Mouse (Mus musculus) liver, embryonic 14.5 days (tissue): ENCODE measurements around the gene Pheta1. TPM values are rescaled to one million over a fixed set of nuclear protein-coding genes. Genes with fewer than 3 reads are reported as not detected.

Source experiments
- ATAC-seq: fragments of 200-750 bp; cut with Nextera tagmentation; 2 replicates; pipeline ENCODE4 v1.8.0; 2017; ENCODE audit warnings: moderate number of reproducible peaks, mild to moderate bottlenecking, moderate library complexity; ENCODE audit not compliant: insufficient read depth
- DNase-seq, 3 experiments: peaks; one replicate each; pipeline ENCODE4 v3.0.0-alpha.2; 2012 to 2013; ENCODE audit warnings: low read depth in 3 of 3, low spot score in 3 of 3
- H3K27ac ChIP-seq: fragments of 300-500 bp; sonication (generic); 2 replicates; pipeline ENCODE4 v1.5.1; 2014; ENCODE audit warnings: moderate library complexity, mild to moderate bottlenecking, control low read depth, inconsistent platforms
- H3K27me3 ChIP-seq: fragments of 300-500 bp; sonication (generic); 2 replicates; pipeline ENCODE4 v1.6.1; 2014; ENCODE audit warnings: mild to moderate bottlenecking, low read length, moderate library complexity; ENCODE audit not compliant: control insufficient read depth, insufficient read depth
- H3K36me3 ChIP-seq: fragments of 300-500 bp; sonication (generic); replicated peaks from 2 replicates; pipeline ENCODE4 v1.6.1; 2014; ENCODE audit warnings: low read depth; ENCODE audit not compliant: control insufficient read depth, insufficient read depth
- H3K4me1 ChIP-seq, 2 experiments: fragments of 200-500 bp in 1 of 2; fragments of 300-500 bp in 1 of 2; sonication (generic) in 1 of 2; replicated peaks; 2 replicates each; pipeline ENCODE4 v1.6.1; 2012 to 2014; ENCODE audit warnings: antibody characterized with exemption in 1 of 2, inconsistent platforms in 1 of 2, low read length in 1 of 2; ENCODE audit not compliant: control insufficient read depth in 2 of 2, insufficient read depth in 2 of 2
- H3K4me2 ChIP-seq: fragments of 300-500 bp; sonication (generic); 2 replicates; pipeline ENCODE4 v1.6.1; 2014; ENCODE audit warnings: low read depth, mild to moderate bottlenecking, control low read depth, moderate library complexity
- H3K4me3 ChIP-seq, 2 experiments: fragments of 200-500 bp in 1 of 2; fragments of 300-500 bp in 1 of 2; sonication (generic) in 1 of 2; 2 replicates each; pipeline ENCODE4 v1.5.1; 2012 to 2014; ENCODE audit warnings: low read depth in 2 of 2, low read length in 2 of 2, mild to moderate bottlenecking in 2 of 2, control low read depth in 1 of 2, inconsistent platforms in 1 of 2, moderate library complexity in 1 of 2; ENCODE audit not compliant: insufficient read depth in 1 of 2
- H3K9ac ChIP-seq: fragments of 300-500 bp; sonication (generic); replicated peaks from 2 replicates; pipeline ENCODE4 v1.6.1; 2014; ENCODE audit warnings: mild to moderate bottlenecking, control low read depth, moderate library complexity
- H3K9me3 ChIP-seq: fragments of 300-500 bp; sonication (generic); 2 replicates; pipeline ENCODE4 v1.6.1; 2016; ENCODE audit warnings: low read length, mixed read lengths; ENCODE audit not compliant: control insufficient read depth
- CTCF ChIP-seq: IDR thresholded peaks from 2 replicates; pipeline ENCODE4 v1.5.1; 2016; ENCODE audit warnings: antibody characterized with exemption, low read depth, control low read depth
- EP300 ChIP-seq: IDR thresholded peaks from 2 replicates; pipeline ENCODE4 v1.6.1; 2016; ENCODE audit warnings: antibody characterized with exemption, low read depth
- WGBS: fragments of 180-500 bp; shearing (Covaris S2); extraction: QIAGEN DNeasy Blood & Tissue Kit; methylation state at CpG from one replicate; pipeline ENCODE4 v1.1.7; 2014; ENCODE audit not compliant: insufficient replicate concordance; 5-methylcytosine and 5-hydroxymethylcytosine counted together
- polyA plus RNA-seq, 2 experiments: library from polyadenylated mRNA; depleted of rRNA in 1 of 2; stranded (reverse) in 1 of 2; unstranded in 1 of 2; fragments of >200 nt; fragmentation: Nextera tagmentation in 1 of 2; extraction: Ambion mirVana in 1 of 2; gene quantifications; 2 replicates each; pipeline versions ENCODE4 v1.2.1 to v1.2.3; 2012 to 2014

The Pheta1 gene
- polyA plus RNA-seq, 2 experiments, result 2.4 to 2.6 TPM

- H3K27me3 ChIP-seq, result no peaks in the 10 kb centered on the region
- no peaks in the 10 kb centered on the region for H3K4me1 ChIP-seq
- no peak overlapping the region for H3K9ac ChIP-seq
- WGBS, result 63% methylated on average over 13 of the region's 13 CpGs
- H3K4me3 ChIP-seq, result no peak overlapping the region
- no peak overlapping the region for H3K27ac ChIP-seq
- DNase-seq, result no peak
- no peak overlapping the region for H3K4me2 ChIP-seq
- ATAC-seq, result no peak
- H3K9me3 ChIP-seq, result no peaks in the 10 kb centered on the region
- TF ChIP-seq CTCF (no peak), EP300 (no peak)
- no peaks in the 10 kb centered on the region for H3K36me3 ChIP-seq
These were observed 40.6 kb downstream of the Pheta1 start for GRCm38 (mm10) chr5:121889375-121889774.

GRCm38 (mm10) chr5:121889819-121890362 is 41.1 kb downstream of the Pheta1 start:
- no peaks in the 10 kb centered on the region for H3K9me3 ChIP-seq
- H3K4me2 ChIP-seq, result no peak overlapping the region
- H3K4me3 ChIP-seq, result no peak overlapping the region
- WGBS, result 58% methylated on average over 9 of the region's 9 CpGs
- TF ChIP-seq CTCF (no peak), EP300 (no peak)
- no peak overlapping the region for H3K27ac ChIP-seq
- DNase-seq (no peak), ATAC-seq (no peak)
- H3K4me1 ChIP-seq, result no peaks in the 10 kb centered on the region
- no peak overlapping the region for H3K9ac ChIP-seq
- no peaks in the 10 kb centered on the region for H3K27me3 ChIP-seq
- no peaks in the 10 kb centered on the region for H3K36me3 ChIP-seq

GRCm38 (mm10) chr5:121890925-121891324 is 42.1 kb downstream of the Pheta1 start:
- 63% methylated on average over 7 of the region's 7 CpGs for WGBS
- ATAC-seq (no peak), DNase-seq (no peak)
- no peak overlapping the region for H3K27ac ChIP-seq
- H3K9ac ChIP-seq, result no peak overlapping the region
- H3K9me3 ChIP-seq, result no peaks in the 10 kb centered on the region
- H3K36me3 ChIP-seq, result no peaks in the 10 kb centered on the region
- H3K27me3 ChIP-seq, result no peaks in the 10 kb centered on the region
- TF ChIP-seq CTCF (no peak), EP300 (no peak)
- H3K4me3 ChIP-seq, result no peak overlapping the region
- no peaks in the 10 kb centered on the region for H3K4me1 ChIP-seq
- H3K4me2 ChIP-seq, result no peak overlapping the region

GRCm38 (mm10) chr5:121892281-121892680 is 43.5 kb downstream of the Pheta1 start:
- H3K9me3 ChIP-seq, result no peaks in the 10 kb centered on the region
- WGBS, result 64% methylated on average over 14 of the region's 14 CpGs
- no peaks in the 10 kb centered on the region for H3K4me1 ChIP-seq
- no peak overlapping the region for H3K9ac ChIP-seq
- ATAC-seq (no peak), DNase-seq (no peak)
- no peak overlapping the region for H3K4me2 ChIP-seq
- H3K27me3 ChIP-seq, result no peaks in the 10 kb centered on the region
- H3K36me3 ChIP-seq, result no peaks in the 10 kb centered on the region
- no peak overlapping the region for H3K4me3 ChIP-seq
- no peak overlapping the region for H3K27ac ChIP-seq
- TF ChIP-seq EP300 (no peak), CTCF (no peak)

GRCm38 (mm10) chr5:121893581-121893980 is 44.8 kb downstream of the Pheta1 start:
- Histone ChIP-seq H3K27me3 (no peaks in the 10 kb centered on the region), H3K9me3 (no peaks in the 10 kb centered on the region), H3K4me2 (no peak overlapping the region), H3K9ac (no peak overlapping the region), H3K36me3 (no peaks in the 10 kb centered on the region), H3K4me1 (no peaks in the 10 kb centered on the region), H3K4me3 (no peak overlapping the region), H3K27ac (no peak overlapping the region)
- DNase-seq (no peak), ATAC-seq (no peak)
- WGBS, result 17% methylated on average over 3 of the region's 3 CpGs
- no peak for TF ChIP-seq EP300
- TF ChIP-seq CTCF, result no peak
